Mouse (Mus musculus) ES-E14 (cell line): ENCODE data around the gene Chmp5.

Source experiments
- CHD2 ChIP-seq: IDR thresholded peaks from 2 replicates; pipeline ENCODE4 v1.6.1; 2014; ENCODE audit warnings: mild to moderate bottlenecking, low read depth, low read length, inconsistent platforms
- HCFC1 ChIP-seq: IDR thresholded peaks from 2 replicates; pipeline ENCODE4 v1.6.1; 2012; ENCODE audit warnings: low read length, inconsistent platforms, borderline replicate concordance; ENCODE audit not compliant: insufficient read depth
- ZC3H11A ChIP-seq: IDR thresholded peaks from 2 replicates; pipeline ENCODE4 v1.6.1; 2012; ENCODE audit warnings: low read depth, mild to moderate bottlenecking, inconsistent platforms, low read length, borderline replicate concordance
- ZNF384 ChIP-seq: IDR thresholded peaks from 2 replicates; pipeline ENCODE4 v1.6.1; 2012; ENCODE audit warnings: low read depth, low read length, inconsistent platforms

GRCm38 (mm10) chr4:40989633-40990032 lies 41.4 kb downstream of the Chmp5 start:
- TF ChIP-seq ZNF384 (no peak), ZC3H11A (no peak), CHD2 (no peak), HCFC1 (no peak)
